Mouse (Mus musculus): Measurements from ENCODE around the gene Isca1. TPM values are rescaled to one million over a fixed set of nuclear protein-coding genes. Genes with fewer than 3 reads are reported as not detected.
"Not testable (repeated sequence)": the region's sequence is repeated elsewhere in the genome, so short reads cannot be mapped to it uniquely, and the experiment has no call there.

Gene Isca1
- total RNA-seq (2021): 100 to 1,000 TPM; 138 to 142 TPM
- long read RNA-seq, experiment 1, transcript Isca1-201 (4 exons, 1,942 nt): major isoform, 192 of 202 reads
- long read RNA-seq, experiment 1, transcript Isca1-205 (1 exons, 3,280 nt): minor isoform, 6 of 202 reads
- long read RNA-seq, experiment 1, partial matches to known transcripts: 1 of 202 reads
- long read RNA-seq, experiment 1, other reads (novel, unspliced or antisense): 3 of 202 reads
- long read RNA-seq, experiment 2, transcript Isca1-201 (4 exons, 1,942 nt): major isoform, 246 of 256 reads
- long read RNA-seq, experiment 2, partial matches to known transcripts: 1 of 256 reads
- long read RNA-seq, experiment 2, other reads (novel, unspliced or antisense): 3 of 256 reads

DNA sequence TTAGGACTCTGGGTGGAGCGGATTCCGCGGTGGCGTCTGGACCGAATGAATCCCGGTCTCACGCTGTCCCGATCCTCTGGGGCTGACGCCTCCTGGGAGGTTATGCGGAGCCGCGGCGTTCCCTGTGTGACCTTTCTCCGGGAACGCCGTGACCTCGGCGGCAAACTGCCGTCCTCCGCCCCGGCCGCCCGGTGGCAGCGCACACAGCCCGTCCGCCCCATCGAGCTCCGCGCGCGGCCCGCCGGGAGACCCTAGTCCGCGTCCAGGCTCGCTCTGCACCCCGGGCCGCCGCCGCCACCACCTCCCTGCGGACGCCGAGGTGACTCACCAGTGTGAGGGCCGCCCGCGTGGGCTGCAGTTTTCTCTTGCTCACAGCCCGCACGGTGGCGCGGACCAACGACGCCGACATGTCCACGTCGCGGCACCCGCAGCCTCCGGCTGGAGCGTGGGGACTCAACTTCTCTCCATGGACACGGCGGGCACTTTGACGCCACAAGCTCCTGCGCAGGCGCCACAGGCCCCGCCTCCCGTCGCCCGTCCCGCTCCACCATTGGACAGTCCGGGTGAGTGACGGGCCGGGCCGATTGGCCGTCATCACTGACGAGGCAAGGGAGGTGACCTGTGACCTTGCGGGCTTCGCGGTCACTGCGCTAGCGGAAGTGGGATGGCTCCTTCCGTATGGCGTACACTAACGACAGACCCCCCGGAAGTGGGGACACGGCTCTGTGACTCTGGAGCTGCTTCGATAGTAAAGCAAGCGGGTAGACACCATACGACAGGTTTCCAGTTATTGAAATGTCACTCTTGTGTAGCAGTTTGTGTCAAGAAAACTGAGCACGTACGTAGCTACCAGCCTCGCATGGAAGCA is at the start of gene Isca1:
Isca1 (minus strand) TSS at position 515 of the 868 bp plus-strand sequence.
- TF ChIP-seq CTCF (conservative IDR thresholded peaks at IDR 0.05): peak; percentile 18
- peak within 1 kb of the TSS; percentile 100 for H3K27ac ChIP-seq
- H3K4me3 ChIP-seq: peak within 1 kb of the TSS; percentile 95
- peak; percentile 99 to 100 for DNase-seq (ENCODE audit: low spot score in 2 of 2)

DNA sequence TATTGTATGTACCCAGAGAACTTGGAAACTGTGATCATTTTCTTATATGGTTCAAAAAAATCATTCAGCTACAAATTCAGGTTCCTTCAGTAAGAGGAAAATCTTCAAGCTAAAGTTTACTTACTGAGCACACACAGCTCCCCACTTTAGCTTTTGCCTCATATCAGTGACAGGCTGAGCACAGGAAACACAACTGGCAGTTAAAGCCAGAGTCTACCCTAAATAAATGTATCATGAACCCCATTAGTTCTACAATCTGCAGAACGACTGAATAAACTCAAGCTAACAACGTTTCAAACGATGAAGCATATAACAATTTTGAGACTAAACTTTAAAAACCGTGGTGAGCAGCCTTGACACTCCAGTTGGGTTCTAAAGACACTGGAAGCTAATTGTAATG is 47.7 kb upstream of the Isca1 start:
- no peak for TF ChIP-seq CTCF (conservative IDR thresholded peaks at IDR 0.05)
- DNase-seq (ENCODE audit: low spot score in 2 of 2): no peak
- H3K27ac ChIP-seq: no peak overlapping the region

GRCm38 (mm10) chr13:59814109-59814591 is 44.5 kb upstream of the Isca1 start:
- Histone ChIP-seq H3K27ac (no peak overlapping the region), H3K4me3 (no peak overlapping the region)
- no peak for TF ChIP-seq CTCF (conservative IDR thresholded peaks at IDR 0.05)
- DNase-seq (ENCODE audit: low spot score in 2 of 2): no peak

More for the DNA sequence above, 47.7 kb upstream of the Isca1 start:
- no peak overlapping the region for H3K4me3 ChIP-seq

DNA sequence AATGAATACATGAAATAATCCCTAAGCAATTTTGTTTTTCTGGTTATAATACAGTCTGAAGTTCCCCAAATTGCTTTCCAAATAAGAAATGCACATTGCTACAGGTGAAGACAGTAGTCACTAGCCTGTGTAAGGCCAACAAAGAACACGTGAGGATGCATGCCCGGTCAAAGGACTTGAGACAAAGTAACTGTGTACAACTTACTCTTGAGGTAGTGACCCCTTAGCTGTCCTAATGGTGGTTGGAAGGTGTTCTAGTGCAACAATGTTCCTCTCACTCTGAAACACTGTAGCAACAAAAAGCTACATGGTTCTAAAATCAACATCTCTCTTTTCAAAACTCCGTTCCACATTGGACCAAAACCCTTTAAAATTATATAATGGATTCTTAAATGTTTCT is 42.0 kb upstream of the Isca1 start:
- DNase-seq (ENCODE audit: low spot score in 2 of 2): no peak
- Histone ChIP-seq H3K27ac (no peak overlapping the region), H3K4me3 (no peak overlapping the region)
- no peak for TF ChIP-seq CTCF (conservative IDR thresholded peaks at IDR 0.05)

- no peak for TF ChIP-seq CTCF (conservative IDR thresholded peaks at IDR 0.05)
- peak overlapping the region; percentile 39; the same call in 1 of the 2 replicates for H3K27ac ChIP-seq
- peak in 1 of 2 experiments; percentile 59 for DNase-seq (ENCODE audit: low spot score in 2 of 2)
- H3K4me3 ChIP-seq: no peak overlapping the region
Measured at GRCm38 (mm10) chr13:59801000-59801399, 31.4 kb upstream of the Isca1 start.

DNA sequence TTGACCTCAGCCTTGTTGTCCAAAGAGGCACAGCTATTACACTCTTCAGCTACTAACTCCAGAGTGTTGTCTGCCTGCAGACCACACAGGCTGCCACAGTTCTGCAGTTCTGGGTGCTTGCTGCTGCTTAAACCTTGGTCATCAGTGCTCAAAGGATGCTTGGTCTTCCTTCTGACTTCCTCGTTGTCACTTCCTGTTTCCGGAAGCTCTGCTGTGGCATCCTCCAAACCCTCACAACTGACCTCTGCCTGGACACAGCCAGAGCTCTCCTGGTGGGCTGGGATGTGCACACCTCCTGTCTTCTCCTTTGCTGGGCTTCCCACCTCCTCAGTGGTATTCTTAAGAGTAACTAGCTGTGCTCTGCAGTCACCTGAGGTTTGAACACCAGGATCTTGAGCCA is 30.5 kb upstream of the Isca1 start:
- Histone ChIP-seq H3K27ac (no peak overlapping the region), H3K4me3 (no peak overlapping the region)
- no peak for TF ChIP-seq CTCF (conservative IDR thresholded peaks at IDR 0.05)
- no peak for DNase-seq (ENCODE audit: low spot score in 2 of 2)

DNA sequence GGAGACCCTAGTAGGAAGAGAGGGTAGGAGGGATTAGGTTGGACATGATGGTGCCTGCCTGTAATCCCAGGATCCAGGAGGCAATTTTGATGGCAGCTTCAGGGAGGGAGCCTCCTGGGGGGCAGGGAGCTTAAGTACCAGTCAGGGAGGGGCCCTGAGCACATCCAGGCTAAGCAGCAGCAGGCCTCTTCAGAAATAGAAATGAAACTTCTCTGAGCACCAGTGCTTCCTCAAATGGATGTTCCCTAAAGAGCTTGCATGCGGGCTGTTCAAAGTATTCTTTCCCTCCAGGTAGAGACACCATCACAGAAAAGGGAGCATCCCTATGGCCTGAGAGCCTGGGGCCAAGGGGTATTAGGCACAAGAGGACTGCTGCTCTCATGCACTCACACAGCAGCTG is 28.7 kb upstream of the Isca1 start:
- no peak overlapping the region for H3K4me3 ChIP-seq
- no peak for DNase-seq (ENCODE audit: low spot score in 2 of 2)
- H3K27ac ChIP-seq: no peak overlapping the region
- no peak for TF ChIP-seq CTCF (conservative IDR thresholded peaks at IDR 0.05)

DNA sequence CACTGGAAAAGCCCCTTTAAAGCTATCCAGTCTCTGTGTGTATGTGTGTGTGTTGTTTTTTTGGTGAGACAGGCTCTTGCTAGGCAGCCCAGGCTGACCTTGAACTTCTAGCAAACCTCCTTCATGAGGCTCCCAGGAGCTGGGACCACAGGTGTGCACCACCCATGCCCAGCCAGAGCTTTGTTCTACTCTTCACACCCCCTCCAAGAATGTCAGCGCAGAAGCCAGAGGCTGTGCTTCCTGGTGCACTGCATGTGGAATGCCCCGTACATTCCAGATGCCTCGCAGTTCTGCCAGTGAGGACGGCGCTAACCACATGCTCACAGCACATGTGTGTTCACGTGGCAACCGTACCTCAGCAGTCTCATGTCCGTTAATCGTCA is 26.8 kb upstream of the Isca1 start:
- TF ChIP-seq CTCF (conservative IDR thresholded peaks at IDR 0.05): no peak
- DNase-seq (ENCODE audit: low spot score in 2 of 2): no peak

DNA sequence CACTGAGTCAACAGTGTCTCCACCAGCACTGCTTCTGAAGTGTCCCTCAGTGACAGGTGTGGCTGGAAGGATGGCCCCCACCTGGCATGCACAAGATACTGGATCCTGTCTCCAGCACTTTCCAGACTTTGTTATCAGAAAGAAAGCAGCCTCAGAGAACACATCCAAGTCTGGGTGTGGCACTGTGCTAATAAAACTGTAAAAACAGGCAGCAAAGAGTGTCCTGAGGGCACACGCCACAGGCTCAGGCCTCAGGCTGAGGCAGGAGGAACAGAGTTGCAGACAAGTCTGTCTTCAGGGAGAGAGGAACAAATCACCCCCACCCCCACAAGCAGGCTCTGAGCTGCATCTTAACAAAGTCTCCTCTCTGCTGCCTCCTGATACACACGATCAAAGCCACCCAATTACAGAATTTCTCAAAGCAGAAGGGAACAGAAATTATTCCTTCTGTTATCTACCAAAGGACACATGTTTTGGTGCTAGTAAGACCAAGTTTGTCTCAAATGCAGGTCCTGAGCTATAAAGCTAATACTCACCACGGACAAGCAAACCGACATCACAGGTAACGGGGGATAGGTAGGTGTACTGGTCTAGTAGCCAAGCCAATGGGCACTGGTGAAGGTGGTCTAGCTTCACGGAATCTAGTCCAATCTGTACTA is 26.3 kb upstream of the Isca1 start:
- TF ChIP-seq CTCF (conservative IDR thresholded peaks at IDR 0.05): no peak
- H3K27ac ChIP-seq: no peak overlapping the region
- H3K4me3 ChIP-seq: no peak overlapping the region
- DNase-seq (ENCODE audit: low spot score in 2 of 2): no peak

More for the DNA sequence above, 26.8 kb upstream of the Isca1 start:
- Histone ChIP-seq H3K27ac (no peak overlapping the region), H3K4me3 (no peak overlapping the region)

DNA sequence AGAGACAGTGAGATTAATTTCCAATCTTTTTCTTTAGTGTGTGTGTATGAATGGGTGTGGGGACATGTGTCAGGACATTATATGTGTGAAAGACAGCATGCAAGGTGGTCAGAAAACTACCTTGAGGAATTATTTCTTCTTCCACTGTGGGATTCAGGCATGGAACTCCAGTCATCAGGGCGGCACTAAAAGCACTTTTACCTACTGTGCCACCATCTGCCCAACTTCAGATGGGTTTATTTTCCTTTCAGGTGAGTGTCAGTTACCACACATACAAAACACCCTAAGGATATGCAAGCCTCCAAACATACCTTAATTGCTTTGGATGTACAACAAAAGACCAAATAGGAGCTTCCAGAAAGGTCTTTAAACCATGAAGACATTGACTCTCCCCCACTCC is 25.2 kb upstream of the Isca1 start:
- no peak overlapping the region for H3K27ac ChIP-seq
- H3K4me3 ChIP-seq: no peak overlapping the region
- no peak for TF ChIP-seq CTCF (conservative IDR thresholded peaks at IDR 0.05)
- DNase-seq (ENCODE audit: low spot score in 2 of 2): no peak

GRCm38 (mm10) chr13:59782145-59782544 is 12.5 kb upstream of the Isca1 start, which contains the start of gene Gm49354:
TSS of gene Gm49354 (minus strand) at chr13:59782245.
- H3K27ac ChIP-seq: no peak within 1 kb of the TSS
- H3K4me3 ChIP-seq: no peak within 1 kb of the TSS
- no peak for DNase-seq (ENCODE audit: low spot score in 2 of 2)

DNA sequence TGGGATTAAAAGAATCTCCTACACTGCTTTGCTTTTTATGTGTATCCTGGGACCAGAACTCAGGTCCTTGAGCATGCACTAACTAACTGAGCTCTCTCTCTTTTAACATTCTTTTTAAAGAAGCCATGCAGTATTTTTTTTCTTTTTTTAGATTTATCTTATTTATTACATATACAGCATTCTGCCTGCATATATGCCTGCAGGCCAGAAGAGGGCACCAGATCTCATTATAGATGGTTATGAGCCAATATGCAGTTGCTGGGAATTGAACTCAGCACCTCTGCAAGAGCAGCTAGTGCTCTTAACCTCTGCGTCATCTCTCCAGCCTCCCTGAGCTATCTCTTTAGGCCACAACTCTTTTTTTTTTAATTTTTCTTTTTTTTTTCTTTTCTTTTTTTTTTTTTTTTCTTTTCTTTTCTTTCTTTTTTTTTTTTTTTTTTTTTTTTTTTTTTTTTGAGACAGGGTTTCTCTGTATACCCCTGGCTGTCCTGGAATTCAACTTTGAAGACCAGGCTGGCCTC is 10.2 kb upstream of the Isca1 start:
- H3K27ac ChIP-seq; DNase-seq (ENCODE audit: low spot score in 2 of 2); H3K4me3 ChIP-seq: not testable (repeated sequence)
- peak; percentile 65 for TF ChIP-seq CTCF (conservative IDR thresholded peaks at IDR 0.05)

More at GRCm38 (mm10) chr13:59782145-59782544, 12.5 kb upstream of the Isca1 start, which contains the start of gene Gm49354:
- TF ChIP-seq CTCF (conservative IDR thresholded peaks at IDR 0.05): no peak

Measured in layer of hippocampus, adult 2 months (tissue).